Mouse (Mus musculus) forebrain, embryonic 10.5 days (tissue): ENCODE data around the gene Lrrc73. TPM values are rescaled to one million over a fixed set of nuclear protein-coding genes. Genes with fewer than 3 reads are reported as not detected.

ENCODE experiments used
- DNase-seq: peaks from one replicate; pipeline ENCODE4 v3.0.0-alpha.2; 2017; ENCODE audit warnings: low spot score; ENCODE audit errors: extremely low spot score
- H3K27ac ChIP-seq: fragments of 300-500 bp; sonication (generic); 2 replicates; pipeline ENCODE4 v1.5.1; 2016; ENCODE audit warnings: mild to moderate bottlenecking
- H3K27me3 ChIP-seq: fragments of 300-500 bp; sonication (generic); 2 replicates; pipeline ENCODE4 v1.6.1; 2016; ENCODE audit warnings: mild to moderate bottlenecking; ENCODE audit not compliant: poor library complexity, severe bottlenecking
- H3K36me3 ChIP-seq: fragments of 300-500 bp; sonication (generic); replicated peaks from 2 replicates; pipeline ENCODE4 v1.6.1; 2016; ENCODE audit warnings: mild to moderate bottlenecking, moderate library complexity
- H3K4me1 ChIP-seq: fragments of 300-500 bp; sonication (generic); 2 replicates; pipeline ENCODE4 v1.6.1; 2016
- H3K4me3 ChIP-seq: fragments of 300-500 bp; sonication (generic); 2 replicates; pipeline ENCODE4 v1.5.1; 2016; ENCODE audit warnings: mild to moderate bottlenecking, moderate library complexity
- H3K9me3 ChIP-seq: fragments of 300-500 bp; sonication (generic); 2 replicates; pipeline ENCODE4 v1.6.1; 2016; ENCODE audit warnings: mild to moderate bottlenecking, moderate library complexity
- WGBS: fragments of 180-500 bp; shearing (Covaris S2); methylation state at CpG from one replicate; pipeline ENCODE4 v1.1.7; 2016; 5-methylcytosine and 5-hydroxymethylcytosine counted together
- polyA plus RNA-seq: library from polyadenylated mRNA; unstranded; fragments of >200 nt; fragmentation: Nextera tagmentation; extraction: Ambion mirVana; gene quantifications from 2 replicates; pipeline ENCODE4 v1.2.1, GENCODE M21; 2016

Lrrc73 gene
- polyA plus RNA-seq, 1 experiment from 2014 or later = 0.81 TPM

- Histone ChIP-seq H3K36me3 (peaks cover 80% of the 10 kb centered on the region), H3K4me3 (no peak overlapping the region), H3K27ac (no peak overlapping the region), H3K4me1 (peaks cover 25% of the 10 kb centered on the region), H3K9me3 (no peaks in the 10 kb centered on the region), H3K27me3 (no peaks in the 10 kb centered on the region)
- 88% methylated on average over 10 of the region's 10 CpGs for WGBS
- DNase-seq = no peak
These were observed 8.8 kb upstream of the Lrrc73 start for GRCm38 (mm10) chr17:46244579-46244978.

GRCm38 (mm10) chr17:46247512-46248188, 5.7 kb upstream of the Lrrc73 start, which contains the start of the genes Polr1c and Yipf3:
Gene Polr1c, minus strand, starts transcription at chr17:46248054.
Gene Yipf3, plus strand, starts transcription at chr17:46248080.
- Histone ChIP-seq H3K27me3 (no peaks in the 10 kb centered on the region), H3K4me1 (peaks cover 26% of the 10 kb centered on the region), H3K9me3 (no peaks in the 10 kb centered on the region), H3K27ac (peak within 1 kb of the TSS; percentile 94), H3K4me3 (peak within 1 kb of the TSS; percentile 86), H3K36me3 (peaks cover 80% of the 10 kb centered on the region)
- peak; percentile 95 for DNase-seq
- WGBS = under 1% methylated on average over 53 of the region's 53 CpGs

DNA sequence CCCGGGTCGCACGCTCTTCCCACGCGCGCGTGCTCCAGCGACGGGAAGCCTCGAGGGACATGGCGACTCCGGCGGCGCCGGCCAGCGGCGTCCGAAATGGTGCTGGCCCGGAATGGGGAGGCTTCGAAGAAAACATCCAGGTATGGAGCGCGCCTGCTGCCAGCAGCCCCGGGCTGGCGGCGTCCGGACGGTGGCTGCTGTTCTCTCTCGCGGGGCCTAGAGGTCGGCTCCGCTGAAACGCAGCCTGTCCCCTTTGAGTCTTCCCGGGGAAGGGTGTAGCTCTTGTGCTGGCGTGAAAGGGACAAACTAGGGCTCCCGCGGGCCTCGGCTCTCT, 5.2 kb upstream of the Lrrc73 start:
- peak overlapping the region; percentile 86 for H3K4me3 ChIP-seq
- H3K4me1 ChIP-seq = peaks cover 27% of the 10 kb centered on the region
- no peaks in the 10 kb centered on the region for H3K27me3 ChIP-seq
- 1% methylated on average over 37 of the region's 37 CpGs for WGBS
- DNase-seq = no peak
- no peaks in the 10 kb centered on the region for H3K9me3 ChIP-seq
- H3K36me3 ChIP-seq = peaks cover 75% of the 10 kb centered on the region
- peak overlapping the region; percentile 94 for H3K27ac ChIP-seq

GRCm38 (mm10) chr17:46251174-46251573, 2.2 kb upstream of the Lrrc73 start:
- Histone ChIP-seq H3K9me3 (no peaks in the 10 kb centered on the region), H3K4me1 (peaks cover 50% of the 10 kb centered on the region), H3K27ac (no peak overlapping the region), H3K36me3 (peaks cover 45% of the 10 kb centered on the region), H3K27me3 (peaks cover 24% of the 10 kb centered on the region), H3K4me3 (no peak overlapping the region)
- DNase-seq = no peak
- WGBS = 80% methylated on average over 7 of the region's 7 CpGs

DNA sequence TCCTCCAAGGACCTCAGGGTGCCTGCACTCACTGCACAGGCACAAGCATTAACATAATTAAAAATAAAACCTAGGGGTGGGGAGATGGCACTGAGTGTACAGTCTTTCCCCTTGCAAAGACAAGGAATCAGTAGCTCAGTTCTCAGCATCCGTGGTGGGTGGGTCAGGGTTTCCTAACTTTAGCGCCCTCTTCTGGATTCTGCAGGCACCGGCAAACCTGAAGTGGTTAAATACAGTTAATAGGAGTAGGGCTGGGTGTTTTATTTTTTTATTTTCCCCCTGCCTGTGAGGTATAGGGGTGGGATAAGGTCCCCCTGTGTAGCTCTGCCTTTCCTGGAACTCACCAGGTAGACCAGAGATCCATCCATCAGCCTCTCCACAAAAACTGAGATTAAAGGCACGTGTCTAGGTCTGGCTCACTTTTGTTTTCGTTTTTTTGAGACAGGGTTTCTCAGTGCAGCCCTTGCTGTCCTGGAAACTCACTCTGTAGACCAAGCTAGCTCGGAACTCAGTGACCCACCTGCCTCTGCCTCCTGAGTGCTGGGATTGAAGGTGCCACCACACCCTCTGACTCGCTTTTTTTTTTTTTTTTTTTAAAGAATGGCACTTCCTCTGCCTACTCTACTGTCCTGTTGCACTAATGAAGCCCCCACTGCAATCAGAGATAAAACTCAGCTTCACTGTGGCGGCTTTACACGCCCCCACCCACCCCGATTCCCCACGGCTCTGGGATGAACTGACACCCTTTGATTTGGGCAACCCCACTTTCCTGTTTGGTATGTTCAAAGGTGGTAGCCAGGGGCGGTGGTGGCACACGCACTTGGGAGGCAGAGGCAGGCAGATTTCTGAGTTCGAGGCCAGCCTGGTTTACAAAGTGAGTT, 520 bp upstream of the Lrrc73 start:
- Histone ChIP-seq H3K27ac (peak overlapping the region; percentile 67), H3K4me3 (peak overlapping the region; percentile 78), H3K9me3 (no peaks in the 10 kb centered on the region), H3K36me3 (peaks cover 54% of the 10 kb centered on the region), H3K27me3 (peaks cover 33% of the 10 kb centered on the region), H3K4me1 (peaks cover 40% of the 10 kb centered on the region)
- peak; percentile 55 for DNase-seq
- 58% methylated on average over 14 of the region's 14 CpGs for WGBS

GRCm38 (mm10) chr17:46254106-46254505, 775 bp downstream of the Lrrc73 start:
- Histone ChIP-seq H3K27ac (peak overlapping the region; percentile 67), H3K4me1 (peaks cover 31% of the 10 kb centered on the region), H3K27me3 (peaks cover 33% of the 10 kb centered on the region), H3K9me3 (no peaks in the 10 kb centered on the region), H3K4me3 (peak overlapping the region; percentile 78), H3K36me3 (peaks cover 65% of the 10 kb centered on the region)
- under 1% methylated on average over 50 of the region's 54 CpGs for WGBS
- no peak for DNase-seq

DNA sequence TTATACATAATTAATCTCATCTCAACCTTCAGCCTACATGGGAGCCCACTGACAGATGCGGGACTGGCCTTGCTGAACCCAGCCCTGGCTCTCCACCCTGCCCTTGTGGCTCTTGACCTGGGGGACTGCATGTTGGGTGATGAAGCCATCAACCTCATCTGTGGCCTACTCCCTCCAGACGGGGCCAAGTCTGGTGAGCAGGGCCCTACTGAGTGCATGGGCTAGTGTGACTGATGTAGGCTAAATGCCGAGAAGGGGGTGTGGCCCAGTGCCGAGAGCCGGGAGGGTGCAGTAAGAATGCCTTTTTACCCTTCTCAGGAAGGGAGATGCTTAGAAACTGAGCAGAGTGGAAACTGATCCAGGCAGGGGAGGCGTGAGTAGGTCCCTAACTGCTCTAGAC, 1.8 kb downstream of the Lrrc73 start:
- H3K4me3 ChIP-seq = peak overlapping the region; percentile 78; the same call in 1 of the 2 replicates
- peaks cover 65% of the 10 kb centered on the region for H3K36me3 ChIP-seq
- DNase-seq = no peak
- no peaks in the 10 kb centered on the region for H3K9me3 ChIP-seq
- peaks cover 33% of the 10 kb centered on the region for H3K27me3 ChIP-seq
- peaks cover 26% of the 10 kb centered on the region for H3K4me1 ChIP-seq
- H3K27ac ChIP-seq = no peak overlapping the region
- WGBS = 48% methylated on average over 6 of the region's 6 CpGs

DNA sequence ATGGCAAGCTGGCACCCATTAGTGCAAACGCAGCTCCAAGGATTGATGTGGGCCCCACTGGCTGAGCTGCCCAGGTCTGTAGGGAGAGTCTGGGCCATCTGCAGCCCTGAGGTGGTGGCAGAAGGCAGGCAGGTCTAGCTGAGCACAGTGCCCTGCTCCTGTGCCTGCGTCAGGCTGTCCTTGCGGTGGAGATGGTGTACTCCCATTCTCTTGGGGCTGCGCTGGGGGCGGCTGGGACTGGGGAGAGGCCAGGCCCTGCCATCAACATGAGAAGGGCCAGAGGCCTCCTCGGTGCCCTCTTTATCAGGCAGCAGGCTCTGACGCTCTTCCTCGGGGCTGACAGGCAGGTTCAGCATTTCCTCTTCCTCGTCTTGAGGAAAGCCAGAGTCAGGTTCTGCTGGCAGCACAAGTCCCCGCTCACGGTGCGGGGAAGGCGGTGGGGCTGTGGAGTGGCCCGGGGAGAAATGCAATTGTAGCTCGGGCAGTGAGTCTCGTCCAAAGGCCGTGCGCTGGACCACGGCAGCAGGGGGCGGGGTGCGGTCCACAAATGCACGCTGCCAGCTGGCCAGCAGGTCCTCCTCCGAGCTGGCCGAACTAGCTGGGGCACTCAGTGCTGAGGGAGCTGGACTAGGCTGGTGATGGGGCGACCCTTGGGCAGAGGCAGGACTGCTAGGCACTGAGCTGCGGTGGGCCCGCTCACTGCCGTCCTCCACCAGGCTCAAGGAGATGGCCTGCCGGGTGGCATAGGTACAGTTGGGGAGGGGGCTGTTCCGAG, 5.1 kb downstream of the Lrrc73 start:
- Histone ChIP-seq H3K4me3 (no peak overlapping the region), H3K36me3 (peaks cover 73% of the 10 kb centered on the region), H3K9me3 (no peaks in the 10 kb centered on the region), H3K27me3 (peaks cover 33% of the 10 kb centered on the region), H3K4me1 (peaks cover 21% of the 10 kb centered on the region), H3K27ac (no peak overlapping the region)
- DNase-seq = no peak
- WGBS = 90% methylated on average over 30 of the region's 30 CpGs

- WGBS = 91% methylated on average over 17 of the region's 17 CpGs
- peaks cover 25% of the 10 kb centered on the region for H3K27me3 ChIP-seq
- no peak for DNase-seq
- no peak overlapping the region for H3K27ac ChIP-seq
- no peak overlapping the region for H3K4me3 ChIP-seq
- peaks cover 10% of the 10 kb centered on the region for H3K4me1 ChIP-seq
- no peaks in the 10 kb centered on the region for H3K9me3 ChIP-seq
- H3K36me3 ChIP-seq = peaks cover 85% of the 10 kb centered on the region
These were observed 6.3 kb downstream of the Lrrc73 start for GRCm38 (mm10) chr17:46259675-46260074.

DNA sequence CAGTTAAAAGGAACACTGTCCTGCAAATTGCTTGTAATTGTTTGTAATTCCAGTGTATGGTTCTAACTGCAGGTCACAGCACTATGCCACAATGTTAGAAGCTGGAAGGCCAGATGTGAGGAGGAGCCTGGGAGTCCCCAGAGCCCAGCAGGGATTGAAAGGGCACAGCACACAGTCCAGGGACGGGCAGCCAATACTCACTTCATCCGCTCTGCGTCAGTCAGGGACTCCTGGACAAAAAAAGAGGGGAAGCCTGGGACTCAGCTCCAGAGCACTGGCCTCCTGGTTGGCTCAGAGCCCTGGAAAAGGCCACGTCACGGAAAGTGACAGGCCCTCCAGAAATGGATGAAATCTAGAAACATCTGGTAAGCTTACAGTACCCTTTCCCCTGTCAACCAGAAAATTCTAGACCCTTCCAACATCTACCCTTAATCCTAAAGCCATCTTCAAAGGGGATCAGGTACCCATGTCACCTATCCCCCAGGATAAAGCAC, 8.9 kb downstream of the Lrrc73 start:
- no peak overlapping the region for H3K4me3 ChIP-seq
- H3K36me3 ChIP-seq = peaks cover 99% of the 10 kb centered on the region
- no peaks in the 10 kb centered on the region for H3K9me3 ChIP-seq
- DNase-seq = no peak
- 0 out of 2 replicates have a peak, but pooled peaks cover under 1% of the 10 kb centered on the region for H3K27me3 ChIP-seq
- no peak overlapping the region for H3K27ac ChIP-seq
- over 99% methylated on average over 5 of the region's 5 CpGs for WGBS
- peaks cover 6% of the 10 kb centered on the region for H3K4me1 ChIP-seq

GRCm38 (mm10) chr17:46265502-46265901, 12.2 kb downstream of the Lrrc73 start:
- Histone ChIP-seq H3K27me3 (no peaks in the 10 kb centered on the region), H3K36me3 (peaks cover 99% of the 10 kb centered on the region), H3K4me3 (no peak overlapping the region), H3K27ac (no peak overlapping the region), H3K4me1 (peaks cover 6% of the 10 kb centered on the region), H3K9me3 (no peaks in the 10 kb centered on the region)
- no peak for DNase-seq
- WGBS = 82% methylated on average over 12 of the region's 12 CpGs

DNA sequence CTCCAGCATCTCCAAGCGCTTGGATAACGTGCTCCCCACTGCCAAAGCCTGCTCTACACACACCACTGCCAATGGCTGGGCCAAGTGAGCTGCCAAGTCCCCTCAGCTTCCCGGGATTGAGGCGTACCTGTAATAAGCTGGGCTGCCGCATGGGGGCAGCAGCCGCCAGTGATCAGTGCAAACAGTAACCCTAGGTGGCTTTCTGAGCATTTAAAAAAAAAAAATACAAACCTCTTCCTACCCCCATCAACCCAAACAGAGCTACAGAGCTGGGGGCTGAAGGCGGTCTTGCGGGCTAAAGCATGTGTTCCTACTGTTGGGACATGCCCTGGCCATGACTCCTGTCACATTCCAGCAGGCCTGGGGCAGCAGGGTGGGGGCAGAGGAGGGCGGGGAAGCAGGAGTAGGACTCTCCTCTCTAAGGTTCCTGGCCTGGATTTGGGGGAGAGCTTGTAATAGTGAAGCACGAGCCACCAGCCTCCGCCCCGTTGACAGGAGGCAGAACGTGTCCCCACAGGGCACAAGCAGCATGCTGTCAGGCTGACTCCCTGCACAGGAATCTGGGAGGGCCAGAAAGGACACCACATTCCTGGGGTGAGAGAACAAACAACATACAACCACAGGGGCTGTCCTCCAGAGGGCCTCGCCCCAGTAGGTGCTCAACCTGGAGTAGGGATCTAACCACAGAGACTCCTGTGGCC, 12.7 kb downstream of the Lrrc73 start:
- peaks cover 99% of the 10 kb centered on the region for H3K36me3 ChIP-seq
- DNase-seq = peak; percentile 74
- 27% methylated on average over 14 of the region's 14 CpGs for WGBS

More for the DNA sequence above, 12.7 kb downstream of the Lrrc73 start:
- H3K27ac ChIP-seq = no peak overlapping the region
- H3K9me3 ChIP-seq = no peaks in the 10 kb centered on the region
- no peaks in the 10 kb centered on the region for H3K27me3 ChIP-seq
- H3K4me3 ChIP-seq = no peak overlapping the region
- peaks cover 6% of the 10 kb centered on the region for H3K4me1 ChIP-seq
